Mouse (Mus musculus) hindbrain, embryonic 14.5 days (tissue): ENCODE results near the gene Tmem11. TPM values are rescaled to one million over a fixed set of nuclear protein-coding genes. Genes with fewer than 3 reads are reported as not detected.

Source experiments
- ATAC-seq: fragments of 200-750 bp; cut with Nextera tagmentation; 2 replicates; pipeline ENCODE4 v1.8.0; 2017; ENCODE audit warnings: moderate number of reproducible peaks, mild to moderate bottlenecking, moderate TSS enrichment, moderate library complexity; ENCODE audit not compliant: low FRiP score
- DNase-seq: peaks from one replicate; pipeline ENCODE4 v3.0.0-alpha.2; 2015; ENCODE audit warnings: low spot score
- H3K27ac ChIP-seq: fragments of 300-500 bp; sonication (generic); 2 replicates; pipeline ENCODE4 v1.5.1; 2014; ENCODE audit warnings: mild to moderate bottlenecking, moderate library complexity
- H3K27me3 ChIP-seq: fragments of 300-500 bp; sonication (generic); 2 replicates; pipeline ENCODE4 v1.6.1; 2014; ENCODE audit warnings: mild to moderate bottlenecking, low read length, mixed read lengths; ENCODE audit not compliant: control insufficient read depth, insufficient read depth
- H3K36me3 ChIP-seq: fragments of 300-500 bp; sonication (generic); replicated peaks from 2 replicates; pipeline ENCODE4 v1.6.1; 2014; ENCODE audit not compliant: control insufficient read depth, insufficient read depth
- H3K4me1 ChIP-seq: fragments of 300-500 bp; sonication (generic); replicated peaks from 2 replicates; pipeline ENCODE4 v1.6.1; 2014; ENCODE audit warnings: antibody characterized with exemption, low read length, mixed read lengths; ENCODE audit not compliant: control insufficient read depth, insufficient read depth
- H3K4me2 ChIP-seq: fragments of 300-500 bp; sonication (generic); replicated peaks from 2 replicates; pipeline ENCODE4 v1.6.1; 2014; ENCODE audit warnings: mild to moderate bottlenecking, moderate library complexity
- H3K4me3 ChIP-seq: fragments of 300-500 bp; sonication (generic); replicated peaks from 2 replicates; pipeline ENCODE4 v1.5.1; 2014; ENCODE audit warnings: mild to moderate bottlenecking, low read length
- H3K9ac ChIP-seq: fragments of 300-500 bp; sonication (generic); 2 replicates; pipeline ENCODE4 v1.6.1; 2014
- H3K9me3 ChIP-seq: fragments of 300-500 bp; sonication (generic); 2 replicates; pipeline ENCODE4 v1.6.1; 2016; ENCODE audit warnings: low read length; ENCODE audit not compliant: control insufficient read depth
- WGBS: fragments of 180-500 bp; shearing (Covaris S2); extraction: QIAGEN DNeasy Blood & Tissue Kit; methylation state at CpG from one replicate; pipeline ENCODE4 v1.1.7; 2014; 5-methylcytosine and 5-hydroxymethylcytosine counted together
- polyA plus RNA-seq: library from polyadenylated mRNA; unstranded; fragments of >200 nt; fragmentation: Nextera tagmentation; extraction: Ambion mirVana; gene quantifications from 2 replicates; pipeline ENCODE4 v1.2.1, GENCODE M21; 2014

Gene Tmem11
- polyA plus RNA-seq, 1 experiment from 2014 or later: 52.4 TPM

DNA sequence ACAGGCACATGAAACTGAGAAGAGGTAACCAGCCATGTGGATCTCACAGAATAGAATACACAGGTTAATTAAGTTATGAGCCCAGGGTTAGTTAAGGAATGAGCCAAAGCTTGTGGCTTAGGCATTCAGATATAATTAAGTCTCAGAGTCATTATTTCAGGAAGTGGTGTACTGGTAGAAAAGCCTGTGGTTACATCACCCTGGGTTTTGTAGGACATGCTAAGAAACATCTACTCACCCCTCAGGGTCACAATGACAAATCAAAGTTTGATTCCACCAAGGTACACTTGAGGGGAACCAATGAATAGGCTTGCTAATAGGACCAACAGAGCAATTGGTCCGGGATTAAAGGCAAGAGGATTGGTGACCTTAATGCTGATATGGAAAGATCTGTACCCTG, 52.4 kb downstream of the Tmem11 start:
- DNase-seq (no peak), ATAC-seq (no peak)
- no peaks in the 10 kb centered on the region for H3K9me3 ChIP-seq
- H3K27me3 ChIP-seq: no peaks in the 10 kb centered on the region
- H3K4me3 ChIP-seq: no peak overlapping the region
- no peaks in the 10 kb centered on the region for H3K36me3 ChIP-seq
- WGBS: 45% methylated on average over 1 of the region's 1 CpGs
- no peak overlapping the region for H3K27ac ChIP-seq
- no peak overlapping the region for H3K9ac ChIP-seq
- peaks cover 5% of the 10 kb centered on the region; the same call in 1 of the 2 replicates for H3K4me1 ChIP-seq
- H3K4me2 ChIP-seq: no peak overlapping the region

DNA sequence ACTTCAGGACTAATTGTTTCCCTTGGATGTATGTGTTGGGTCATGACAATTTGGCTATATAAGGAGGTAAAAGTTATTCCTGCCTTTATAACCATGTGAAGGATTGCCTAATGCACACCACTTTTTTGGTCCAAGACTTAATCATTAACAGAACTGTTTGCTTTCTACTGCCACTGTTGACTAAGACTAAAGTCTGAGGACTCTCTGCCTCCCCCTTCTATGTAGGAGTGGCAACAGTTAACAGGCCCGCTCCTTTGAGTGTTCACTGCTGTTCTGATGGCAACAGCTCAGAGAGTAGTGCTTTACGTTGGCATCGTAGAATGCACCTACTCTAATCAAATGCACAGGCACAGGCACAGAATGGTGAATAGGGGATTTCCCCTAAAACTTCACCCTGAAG, 53.9 kb downstream of the Tmem11 start:
- ATAC-seq (no peak), DNase-seq (no peak)
- Histone ChIP-seq H3K4me1 (no peaks in the 10 kb centered on the region), H3K36me3 (no peaks in the 10 kb centered on the region), H3K4me2 (no peak overlapping the region), H3K27me3 (no peaks in the 10 kb centered on the region), H3K27ac (no peak overlapping the region), H3K4me3 (no peak overlapping the region), H3K9me3 (no peaks in the 10 kb centered on the region), H3K9ac (no peak overlapping the region)
- WGBS: 88% methylated on average over 3 of the region's 3 CpGs

DNA sequence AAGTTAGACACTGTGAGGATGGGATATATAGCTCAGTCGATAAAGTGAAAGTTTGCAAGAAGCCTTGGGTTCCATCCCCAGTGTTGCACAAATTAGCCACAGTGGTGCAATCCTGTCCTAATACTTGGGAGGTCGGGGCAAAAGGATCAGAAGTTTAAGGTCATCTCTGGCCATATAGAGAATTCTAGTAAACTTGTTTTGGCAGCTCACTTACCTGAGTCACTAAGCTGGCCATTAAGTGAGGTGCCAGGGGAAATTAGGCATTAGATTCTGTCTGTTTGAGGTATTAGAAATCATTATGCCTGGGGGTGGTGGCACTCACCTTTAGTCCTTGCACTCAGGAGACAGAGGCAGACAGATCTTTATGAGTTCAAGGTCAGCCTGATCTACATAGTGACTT, 55.3 kb downstream of the Tmem11 start:
- ATAC-seq: no peak
- no peaks in the 10 kb centered on the region for H3K36me3 ChIP-seq
- H3K4me1 ChIP-seq: no peaks in the 10 kb centered on the region
- H3K27ac ChIP-seq: no peak overlapping the region
- DNase-seq: no peak
- H3K4me2 ChIP-seq: no peak overlapping the region
- H3K27me3 ChIP-seq: no peaks in the 10 kb centered on the region
- no peaks in the 10 kb centered on the region for H3K9me3 ChIP-seq
- no peak overlapping the region for H3K4me3 ChIP-seq
- H3K9ac ChIP-seq: no peak overlapping the region
- WGBS: 80% methylated on average over 2 of the region's 2 CpGs

DNA sequence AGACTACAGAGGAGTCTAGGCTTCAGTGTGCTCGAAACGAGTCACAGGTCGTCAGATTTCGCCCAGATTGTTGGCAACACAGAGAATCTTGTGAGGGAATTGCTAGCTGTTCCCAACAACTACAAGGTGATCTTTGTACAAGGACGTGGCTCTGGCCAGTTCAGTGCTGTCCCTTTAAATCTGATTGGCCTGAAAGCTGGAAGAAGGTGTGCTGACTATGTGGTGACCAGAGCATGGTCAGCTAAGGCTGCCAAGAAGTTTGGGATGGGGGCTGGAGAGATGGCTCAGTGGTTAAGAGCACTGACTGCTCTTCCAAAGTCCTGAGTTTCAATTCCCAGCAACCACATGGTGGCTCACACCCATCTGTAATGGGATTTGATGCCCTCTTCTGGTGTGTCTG, 62.7 kb downstream of the Tmem11 start:
- 74% methylated on average over 5 of the region's 5 CpGs for WGBS
- ATAC-seq (no peak), DNase-seq (no peak)
- Histone ChIP-seq H3K4me3 (no peak overlapping the region), H3K4me1 (no peaks in the 10 kb centered on the region), H3K4me2 (no peak overlapping the region), H3K27ac (no peak overlapping the region), H3K36me3 (no peaks in the 10 kb centered on the region), H3K9ac (no peak overlapping the region), H3K9me3 (no peaks in the 10 kb centered on the region), H3K27me3 (no peaks in the 10 kb centered on the region)

Other genes with a start within 250 kb of the Tmem11 start
- 43.8 and 46.1 TPM in 2 replicates for gene Llgl1, start 179.5 kb downstream of the Tmem11 start, polyA plus RNA-seq
- gene Flii, start 152.0 kb downstream of the Tmem11 start, polyA plus RNA-seq: 62.7 and 64.3 TPM in 2 replicates
- gene Mief2, start 150.9 kb downstream of the Tmem11 start, polyA plus RNA-seq: 25.6 and 28.0 TPM in 2 replicates
- gene Top3a, start 101.9 kb downstream of the Tmem11 start, polyA plus RNA-seq: 7.2 and 8.0 TPM in 2 replicates
- gene Smcr8, start 101.7 kb downstream of the Tmem11 start, polyA plus RNA-seq: 8.3 and 8.9 TPM in 2 replicates
- 6.4 and 8.7 TPM in 2 replicates for gene Shmt1, start 67.6 kb downstream of the Tmem11 start, polyA plus RNA-seq
- gene Dhrs7b, start 48.6 kb downstream of the Tmem11 start, polyA plus RNA-seq: 34.3 and 34.6 TPM in 2 replicates
- gene Natd1, start 35.5 kb upstream of the Tmem11 start, polyA plus RNA-seq: 26.2 and 32.5 TPM in 2 replicates
- 23.5 and 24.3 TPM in 2 replicates for gene Map2k3, start 52.8 kb upstream of the Tmem11 start, polyA plus RNA-seq
- gene Kcnj12, start 143.3 kb upstream of the Tmem11 start, polyA plus RNA-seq: 3.3 and 4.3 TPM in 2 replicates
- gene Tnfrsf13b, start 247.5 kb upstream of the Tmem11 start, polyA plus RNA-seq: 0.96 and 1.1 TPM in 2 replicates